Mouse (Mus musculus): ENCODE results near the gene Stk35. TPM values are rescaled to one million over a fixed set of nuclear protein-coding genes. Genes with fewer than 3 reads are reported as not detected.

Stk35 gene
- polyA plus RNA-seq, 1 experiment from 2014 or later = 9.0 TPM

DNA sequence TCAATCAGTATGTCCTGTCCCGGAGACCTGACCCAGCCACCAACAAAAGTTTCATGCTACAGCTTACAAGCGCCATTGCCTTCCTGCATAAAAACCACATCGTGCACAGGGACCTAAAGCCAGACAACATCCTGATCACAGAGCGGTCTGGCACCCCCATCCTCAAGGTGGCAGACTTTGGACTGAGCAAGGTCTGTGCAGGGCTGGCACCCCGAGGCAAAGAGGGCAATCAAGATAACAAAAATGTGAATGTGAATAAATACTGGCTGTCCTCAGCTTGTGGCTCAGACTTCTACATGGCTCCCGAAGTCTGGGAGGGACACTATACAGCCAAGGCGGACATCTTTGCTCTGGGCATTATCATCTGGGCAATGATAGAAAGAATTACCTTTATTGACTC lies 10.2 kb downstream of the Stk35 start:
- H3K27me3 ChIP-seq (replicated peaks; ENCODE audit: control insufficient read depth, insufficient read depth, low read length) = no peaks in the 10 kb centered on the region
- peaks cover 11% of the 10 kb centered on the region for H3K4me1 ChIP-seq (replicated peaks; ENCODE audit: control insufficient read depth, insufficient read depth, low read length)
- ATAC-seq = no peak
- H3K36me3 ChIP-seq (ENCODE audit: control insufficient read depth, insufficient read depth) = peaks cover 19% of the 10 kb centered on the region
- no peak overlapping the region for H3K4me2 ChIP-seq (ENCODE audit: low read length)
- 97% methylated on average over 7 of the region's 7 CpGs for WGBS
- H3K9me3 ChIP-seq (ENCODE audit: control insufficient read depth, low read length) = no peaks in the 10 kb centered on the region
- no peak overlapping the region for H3K9ac ChIP-seq (replicated peaks; ENCODE audit: low read depth, low read length)
- H3K27ac ChIP-seq (ENCODE audit: low read length) = no peak overlapping the region
- no peak overlapping the region for H3K4me3 ChIP-seq (replicated peaks; ENCODE audit: low read length)

DNA sequence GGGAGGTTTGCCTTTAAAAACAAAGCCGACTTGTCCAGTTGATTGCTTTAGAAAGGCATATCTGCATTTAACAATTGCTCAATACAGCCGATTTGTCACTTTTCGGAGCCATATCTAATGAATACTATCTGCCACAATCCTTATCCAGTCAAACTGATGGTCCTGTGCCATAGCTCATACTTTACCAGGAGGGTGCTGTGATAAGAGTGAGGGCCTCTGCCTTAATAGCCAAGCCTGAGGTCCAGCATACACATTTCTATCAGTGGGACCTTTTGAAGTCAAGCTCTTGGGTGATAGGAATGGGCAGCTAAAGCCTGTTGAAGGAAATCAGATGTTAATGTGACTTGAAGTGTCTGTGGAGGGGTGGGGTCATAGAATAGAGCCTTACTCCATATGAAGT lies 13.7 kb downstream of the Stk35 start:
- H3K9me3 ChIP-seq (ENCODE audit: control insufficient read depth, low read length) = no peaks in the 10 kb centered on the region
- H3K27ac ChIP-seq (ENCODE audit: low read length) = no peak overlapping the region
- H3K36me3 ChIP-seq (ENCODE audit: control insufficient read depth, insufficient read depth) = peaks cover 21% of the 10 kb centered on the region
- H3K27me3 ChIP-seq (replicated peaks; ENCODE audit: control insufficient read depth, insufficient read depth, low read length) = no peaks in the 10 kb centered on the region
- ATAC-seq = no peak
- H3K4me2 ChIP-seq (ENCODE audit: low read length) = no peak overlapping the region
- no peak overlapping the region for H3K9ac ChIP-seq (replicated peaks; ENCODE audit: low read depth, low read length)
- H3K4me3 ChIP-seq (replicated peaks; ENCODE audit: low read length) = no peak overlapping the region
- H3K4me1 ChIP-seq (replicated peaks; ENCODE audit: control insufficient read depth, insufficient read depth, low read length) = peaks cover 10% of the 10 kb centered on the region
- 92% methylated on average over 3 of the region's 3 CpGs for WGBS

DNA sequence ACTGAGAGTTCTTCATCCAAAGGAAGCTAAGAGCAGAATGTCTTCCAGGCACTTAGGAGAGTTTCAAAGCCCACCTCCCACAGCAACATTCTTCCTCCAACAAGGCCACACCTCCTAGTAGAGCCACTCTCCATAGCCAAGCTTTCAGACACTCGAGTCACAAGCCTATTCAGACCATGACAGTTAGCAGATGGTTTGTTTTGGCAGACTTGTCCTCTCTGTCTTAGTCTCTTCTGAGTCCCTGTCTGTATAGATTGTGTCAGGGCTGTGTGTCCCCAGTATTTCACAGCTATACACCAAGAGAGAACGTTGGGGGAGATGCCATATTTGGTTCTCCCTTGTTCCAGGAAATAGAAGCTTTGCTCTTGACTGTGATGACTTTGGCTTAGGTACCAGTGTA lies 14.8 kb downstream of the Stk35 start:
- no peaks in the 10 kb centered on the region for H3K9me3 ChIP-seq (ENCODE audit: control insufficient read depth, low read length)
- WGBS = 54% methylated on average over 2 of the region's 2 CpGs
- H3K4me2 ChIP-seq (ENCODE audit: low read length) = no peak overlapping the region
- no peak overlapping the region for H3K27ac ChIP-seq (ENCODE audit: low read length)
- H3K4me1 ChIP-seq (replicated peaks; ENCODE audit: control insufficient read depth, insufficient read depth, low read length) = peaks cover 10% of the 10 kb centered on the region
- no peak for ATAC-seq
- H3K4me3 ChIP-seq (replicated peaks; ENCODE audit: low read length) = no peak overlapping the region
- no peak overlapping the region for H3K9ac ChIP-seq (replicated peaks; ENCODE audit: low read depth, low read length)
- peaks cover 17% of the 10 kb centered on the region for H3K36me3 ChIP-seq (ENCODE audit: control insufficient read depth, insufficient read depth)
- H3K27me3 ChIP-seq (replicated peaks; ENCODE audit: control insufficient read depth, insufficient read depth, low read length) = no peaks in the 10 kb centered on the region

DNA sequence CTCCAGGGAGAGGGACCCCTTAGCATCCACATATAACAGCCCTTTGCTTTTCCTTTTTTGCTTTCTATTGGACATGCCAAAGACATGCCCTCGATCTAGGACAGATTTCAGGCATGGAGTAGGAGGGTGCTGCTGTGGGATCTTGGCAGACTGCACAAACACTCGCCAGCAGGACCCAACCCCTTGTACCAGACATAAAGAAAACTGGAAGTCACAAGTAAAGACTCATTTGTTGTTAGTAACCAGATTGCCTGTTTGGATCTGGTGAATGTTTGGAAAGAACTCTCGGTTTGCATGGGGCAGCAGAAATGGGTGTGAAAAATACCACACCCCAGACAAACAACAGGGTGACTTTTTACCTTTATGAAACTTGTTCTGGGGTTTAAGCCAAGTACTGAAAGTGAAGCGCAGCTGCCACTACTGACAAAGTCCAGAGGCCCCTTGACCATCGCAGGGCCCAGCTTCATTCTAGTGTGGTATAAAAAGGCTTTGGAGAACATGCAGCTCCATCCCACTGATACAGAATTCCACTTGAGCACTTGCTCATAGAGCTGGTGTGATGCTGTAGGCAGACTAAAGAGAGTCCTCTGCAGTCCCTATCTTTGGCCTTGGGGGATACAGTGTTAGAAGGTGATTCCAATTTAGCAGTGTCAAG lies 17.4 kb downstream of the Stk35 start:
- Histone ChIP-seq H3K4me3 (replicated peaks; ENCODE audit: low read length) (no peak overlapping the region), H3K9ac (replicated peaks; ENCODE audit: low read depth, low read length) (no peak overlapping the region), H3K4me2 (ENCODE audit: low read length) (no peak overlapping the region), H3K27me3 (replicated peaks; ENCODE audit: control insufficient read depth, insufficient read depth, low read length) (no peaks in the 10 kb centered on the region), H3K36me3 (ENCODE audit: control insufficient read depth, insufficient read depth) (peaks cover 4% of the 10 kb centered on the region; the same call in 1 of the 2 replicates), H3K4me1 (replicated peaks; ENCODE audit: control insufficient read depth, insufficient read depth, low read length) (peaks cover 10% of the 10 kb centered on the region), H3K27ac (ENCODE audit: low read length) (no peak overlapping the region), H3K9me3 (ENCODE audit: control insufficient read depth, low read length) (no peaks in the 10 kb centered on the region)
- 82% methylated on average over 5 of the region's 5 CpGs for WGBS
- no peak for ATAC-seq

DNA sequence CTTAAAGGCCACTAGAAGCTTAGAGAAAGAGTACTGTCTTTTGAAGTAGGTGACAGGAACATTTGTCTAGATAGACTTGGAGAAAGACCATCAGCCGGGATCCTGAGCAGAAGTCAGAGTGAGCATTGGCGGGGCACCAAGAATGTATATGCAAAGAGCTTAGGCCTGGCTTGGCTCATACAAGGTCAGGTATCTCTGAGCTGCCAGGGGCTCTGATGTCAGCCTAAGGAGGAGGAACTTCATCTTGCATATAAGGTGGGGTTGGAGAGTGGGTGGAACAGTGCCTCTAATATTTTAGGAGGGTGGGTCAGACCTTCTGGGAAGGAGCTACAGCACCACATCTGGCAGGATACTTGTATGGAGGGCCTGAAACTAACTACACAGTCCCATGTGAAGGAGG lies 18.6 kb downstream of the Stk35 start:
- Histone ChIP-seq H3K4me3 (replicated peaks; ENCODE audit: low read length) (no peak overlapping the region), H3K9ac (replicated peaks; ENCODE audit: low read depth, low read length) (no peak overlapping the region), H3K27me3 (replicated peaks; ENCODE audit: control insufficient read depth, insufficient read depth, low read length) (no peaks in the 10 kb centered on the region), H3K9me3 (ENCODE audit: control insufficient read depth, low read length) (no peaks in the 10 kb centered on the region), H3K4me2 (ENCODE audit: low read length) (no peak overlapping the region), H3K27ac (ENCODE audit: low read length) (no peak overlapping the region), H3K4me1 (replicated peaks; ENCODE audit: control insufficient read depth, insufficient read depth, low read length) (peaks cover 10% of the 10 kb centered on the region), H3K36me3 (ENCODE audit: control insufficient read depth, insufficient read depth) (peaks cover 4% of the 10 kb centered on the region; the same call in 1 of the 2 replicates)
- ATAC-seq = no peak
- 82% methylated on average over 2 of the region's 2 CpGs for WGBS

DNA sequence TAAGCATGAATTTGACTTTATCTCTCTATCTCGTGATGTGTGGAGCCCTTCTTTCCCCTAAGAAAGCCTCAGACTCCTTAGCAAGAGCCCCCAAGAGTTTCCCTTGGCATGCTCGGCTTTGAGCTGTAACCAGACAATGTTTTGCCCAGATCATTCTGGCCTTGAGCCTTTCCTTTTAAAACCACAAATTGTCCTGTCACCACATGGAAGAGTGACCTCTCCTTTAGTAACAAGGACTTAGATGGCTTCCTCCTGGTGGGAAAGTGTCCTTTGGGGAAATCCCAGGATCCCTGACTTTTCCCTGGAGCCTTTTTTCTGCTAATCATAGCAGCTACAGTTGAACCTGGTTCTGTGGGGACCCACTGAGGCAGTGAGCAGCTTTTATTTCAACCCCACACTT lies 19.2 kb downstream of the Stk35 start:
- Histone ChIP-seq H3K9ac (replicated peaks; ENCODE audit: low read depth, low read length) (no peak overlapping the region), H3K4me1 (replicated peaks; ENCODE audit: control insufficient read depth, insufficient read depth, low read length) (peaks cover 10% of the 10 kb centered on the region), H3K9me3 (ENCODE audit: control insufficient read depth, low read length) (no peaks in the 10 kb centered on the region), H3K27me3 (replicated peaks; ENCODE audit: control insufficient read depth, insufficient read depth, low read length) (no peaks in the 10 kb centered on the region), H3K36me3 (ENCODE audit: control insufficient read depth, insufficient read depth) (peaks cover 4% of the 10 kb centered on the region; the same call in 1 of the 2 replicates), H3K4me3 (replicated peaks; ENCODE audit: low read length) (no peak overlapping the region), H3K27ac (ENCODE audit: low read length) (no peak overlapping the region), H3K4me2 (ENCODE audit: low read length) (no peak overlapping the region)
- 77% methylated on average over 2 of the region's 2 CpGs for WGBS
- ATAC-seq = no peak

DNA sequence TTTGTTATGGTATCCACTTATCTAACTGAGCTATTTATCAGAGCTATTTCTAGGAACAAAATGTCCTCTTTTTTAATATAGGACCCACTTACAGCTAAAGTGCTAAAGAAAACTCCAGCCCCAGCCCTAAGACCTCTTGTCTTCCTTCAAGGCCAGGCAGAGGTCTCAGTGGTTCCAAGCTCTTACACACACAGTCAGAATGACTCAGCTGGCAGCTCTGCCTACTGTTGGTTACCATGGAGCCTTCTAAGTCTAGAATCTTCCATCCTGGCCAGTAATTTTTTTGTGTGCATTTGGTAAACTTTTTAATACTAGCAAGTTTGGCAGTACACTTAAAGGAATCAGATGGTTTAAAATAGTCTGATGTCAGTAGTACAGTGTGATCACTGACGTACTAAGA lies 19.6 kb downstream of the Stk35 start:
- WGBS = 80% methylated on average over 1 of the region's 1 CpGs
- H3K4me2 ChIP-seq (ENCODE audit: low read length) = no peak overlapping the region
- no peak for ATAC-seq
- peaks cover 8% of the 10 kb centered on the region for H3K4me1 ChIP-seq (replicated peaks; ENCODE audit: control insufficient read depth, insufficient read depth, low read length)
- no peak overlapping the region for H3K27ac ChIP-seq (ENCODE audit: low read length)
- H3K9me3 ChIP-seq (ENCODE audit: control insufficient read depth, low read length) = no peaks in the 10 kb centered on the region
- no peak overlapping the region for H3K4me3 ChIP-seq (replicated peaks; ENCODE audit: low read length)
- no peak overlapping the region for H3K9ac ChIP-seq (replicated peaks; ENCODE audit: low read depth, low read length)
- peaks cover 4% of the 10 kb centered on the region; the same call in 1 of the 2 replicates for H3K36me3 ChIP-seq (ENCODE audit: control insufficient read depth, insufficient read depth)
- H3K27me3 ChIP-seq (replicated peaks; ENCODE audit: control insufficient read depth, insufficient read depth, low read length) = no peaks in the 10 kb centered on the region

DNA sequence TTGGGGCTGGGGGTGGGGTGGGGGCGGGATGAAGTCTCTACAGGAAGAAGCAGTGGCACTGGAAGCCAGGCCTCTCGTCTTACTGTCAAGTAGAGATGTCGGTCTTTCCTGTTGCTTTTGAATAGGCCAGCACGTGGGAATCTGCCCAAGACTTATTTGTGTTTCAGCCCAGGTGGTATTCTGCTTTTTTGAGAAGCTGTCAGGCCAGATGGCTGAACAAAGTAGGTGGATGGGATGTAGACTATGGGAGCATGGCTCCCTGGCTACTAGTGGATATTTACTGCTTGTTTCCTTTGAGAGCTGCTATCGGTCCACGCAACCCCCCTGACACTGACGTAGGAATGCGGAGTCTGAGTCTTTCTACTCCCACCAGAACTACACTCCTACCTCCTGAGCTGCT lies 20.7 kb downstream of the Stk35 start:
- Histone ChIP-seq H3K27me3 (replicated peaks; ENCODE audit: control insufficient read depth, insufficient read depth, low read length) (no peaks in the 10 kb centered on the region), H3K9me3 (ENCODE audit: control insufficient read depth, low read length) (no peaks in the 10 kb centered on the region), H3K4me1 (replicated peaks; ENCODE audit: control insufficient read depth, insufficient read depth, low read length) (peaks cover 2% of the 10 kb centered on the region), H3K9ac (replicated peaks; ENCODE audit: low read depth, low read length) (no peak overlapping the region), H3K4me3 (replicated peaks; ENCODE audit: low read length) (no peak overlapping the region), H3K4me2 (ENCODE audit: low read length) (no peak overlapping the region), H3K27ac (ENCODE audit: low read length) (no peak overlapping the region), H3K36me3 (ENCODE audit: control insufficient read depth, insufficient read depth) (peaks cover 6% of the 10 kb centered on the region; the same call in 1 of the 2 replicates)
- 73% methylated on average over 8 of the region's 8 CpGs for WGBS
- no peak for ATAC-seq

DNA sequence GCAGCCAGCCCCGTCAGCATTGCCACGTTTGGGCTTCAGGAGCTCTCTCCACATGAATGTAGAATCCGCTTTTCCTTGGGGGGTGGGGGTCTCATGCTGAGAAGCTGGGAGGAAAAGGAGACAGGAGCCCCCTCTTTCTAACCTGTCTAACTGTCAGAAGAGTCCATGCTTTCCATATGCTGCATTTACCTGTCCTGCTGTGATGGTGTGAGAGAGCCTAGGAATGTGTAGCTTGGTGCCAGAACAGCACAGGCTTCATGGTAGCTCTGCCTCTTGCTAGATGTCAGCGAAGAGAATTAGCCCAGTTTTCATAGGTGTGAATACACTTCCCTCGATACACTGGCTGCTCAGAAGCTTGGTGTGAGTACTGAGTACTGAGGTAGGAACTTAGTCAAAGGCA lies 21.3 kb downstream of the Stk35 start:
- Histone ChIP-seq H3K36me3 (ENCODE audit: control insufficient read depth, insufficient read depth) (peaks cover 6% of the 10 kb centered on the region; the same call in 1 of the 2 replicates), H3K4me3 (replicated peaks; ENCODE audit: low read length) (no peak overlapping the region), H3K9ac (replicated peaks; ENCODE audit: low read depth, low read length) (no peak overlapping the region), H3K4me1 (replicated peaks; ENCODE audit: control insufficient read depth, insufficient read depth, low read length) (peaks cover 2% of the 10 kb centered on the region), H3K27me3 (replicated peaks; ENCODE audit: control insufficient read depth, insufficient read depth, low read length) (no peaks in the 10 kb centered on the region), H3K4me2 (ENCODE audit: low read length) (no peak overlapping the region), H3K9me3 (ENCODE audit: control insufficient read depth, low read length) (no peaks in the 10 kb centered on the region), H3K27ac (ENCODE audit: low read length) (no peak overlapping the region)
- 89% methylated on average over 5 of the region's 5 CpGs for WGBS
- no peak for ATAC-seq

DNA sequence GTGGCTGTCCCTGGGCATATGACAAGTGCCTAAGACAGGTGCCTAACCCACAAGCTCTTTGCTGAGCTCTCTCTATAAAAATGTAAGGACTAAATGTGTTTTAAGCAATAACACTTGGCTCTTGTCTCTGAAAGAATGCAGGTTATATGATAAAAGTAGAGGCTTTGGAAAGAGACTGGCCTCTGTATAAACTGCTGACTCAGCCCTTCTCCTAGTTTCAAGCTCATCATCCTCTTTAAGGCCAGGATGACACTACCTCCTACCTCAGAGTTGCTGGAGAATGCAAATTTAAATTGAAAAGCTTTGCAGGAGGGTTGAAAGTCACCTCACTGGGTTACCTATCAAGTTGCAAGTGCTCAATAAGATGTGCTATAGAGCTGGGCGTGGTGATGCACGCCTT lies 23.0 kb downstream of the Stk35 start:
- H3K27me3 ChIP-seq (replicated peaks; ENCODE audit: control insufficient read depth, insufficient read depth, low read length) = no peaks in the 10 kb centered on the region
- H3K4me1 ChIP-seq (replicated peaks; ENCODE audit: control insufficient read depth, insufficient read depth, low read length) = no peaks in the 10 kb centered on the region; the same call in none of the 2 replicates
- H3K27ac ChIP-seq (ENCODE audit: low read length) = no peak overlapping the region
- no peaks in the 10 kb centered on the region for H3K9me3 ChIP-seq (ENCODE audit: control insufficient read depth, low read length)
- H3K36me3 ChIP-seq (ENCODE audit: control insufficient read depth, insufficient read depth) = peaks cover 2% of the 10 kb centered on the region; the same call in 1 of the 2 replicates
- no peak for ATAC-seq
- no peak overlapping the region for H3K9ac ChIP-seq (replicated peaks; ENCODE audit: low read depth, low read length)
- WGBS = 96% methylated on average over 2 of the region's 2 CpGs
- H3K4me3 ChIP-seq (replicated peaks; ENCODE audit: low read length) = no peak overlapping the region
- no peak overlapping the region for H3K4me2 ChIP-seq (ENCODE audit: low read length)
